Mouse (Mus musculus) forebrain, embryonic 10.5 days (tissue): ENCODE measurements around the gene 1700023F06Rik. TPM values are rescaled to one million over a fixed set of nuclear protein-coding genes. Genes with fewer than 3 reads are reported as not detected.

Experiments used
- DNase-seq: peaks from one replicate; pipeline ENCODE4 v3.0.0-alpha.2; 2017; ENCODE audit warnings: low spot score; ENCODE audit errors: extremely low spot score
- H3K27ac ChIP-seq: fragments of 300-500 bp; sonication (generic); 2 replicates; pipeline ENCODE4 v1.5.1; 2016; ENCODE audit warnings: mild to moderate bottlenecking
- H3K27me3 ChIP-seq: fragments of 300-500 bp; sonication (generic); 2 replicates; pipeline ENCODE4 v1.6.1; 2016; ENCODE audit warnings: mild to moderate bottlenecking; ENCODE audit not compliant: poor library complexity, severe bottlenecking
- H3K36me3 ChIP-seq: fragments of 300-500 bp; sonication (generic); replicated peaks from 2 replicates; pipeline ENCODE4 v1.6.1; 2016; ENCODE audit warnings: mild to moderate bottlenecking, moderate library complexity
- H3K4me1 ChIP-seq: fragments of 300-500 bp; sonication (generic); 2 replicates; pipeline ENCODE4 v1.6.1; 2016
- H3K4me3 ChIP-seq: fragments of 300-500 bp; sonication (generic); 2 replicates; pipeline ENCODE4 v1.5.1; 2016; ENCODE audit warnings: mild to moderate bottlenecking, moderate library complexity
- H3K9me3 ChIP-seq: fragments of 300-500 bp; sonication (generic); 2 replicates; pipeline ENCODE4 v1.6.1; 2016; ENCODE audit warnings: mild to moderate bottlenecking, moderate library complexity
- WGBS: fragments of 180-500 bp; shearing (Covaris S2); methylation state at CpG from one replicate; pipeline ENCODE4 v1.1.7; 2016; 5-methylcytosine and 5-hydroxymethylcytosine counted together
- polyA plus RNA-seq: library from polyadenylated mRNA; unstranded; fragments of >200 nt; fragmentation: Nextera tagmentation; extraction: Ambion mirVana; gene quantifications from 2 replicates; pipeline ENCODE4 v1.2.1, GENCODE M21; 2016

Gene 1700023F06Rik
- polyA plus RNA-seq, 1 experiment from 2014 or later = 0.21 TPM

GRCm38 (mm10) chr11:103175688-103176442 lies 32.5 kb downstream of the 1700023F06Rik start:
- H3K4me3 ChIP-seq = no peak overlapping the region
- no peak for DNase-seq
- H3K36me3 ChIP-seq = no peaks in the 10 kb centered on the region
- no peaks in the 10 kb centered on the region for H3K9me3 ChIP-seq
- WGBS = 83% methylated on average over 14 of the region's 14 CpGs
- H3K27me3 ChIP-seq = peaks cover 66% of the 10 kb centered on the region
- peaks cover 16% of the 10 kb centered on the region for H3K4me1 ChIP-seq
- H3K27ac ChIP-seq = no peak overlapping the region

GRCm38 (mm10) chr11:103174891-103175391 lies 33.4 kb downstream of the 1700023F06Rik start:
- Histone ChIP-seq H3K27ac (0 out of 2 replicates have a peak overlapping the region, but pooled peaks have one; percentile 35), H3K27me3 (peaks cover 73% of the 10 kb centered on the region), H3K9me3 (no peaks in the 10 kb centered on the region)

DNA sequence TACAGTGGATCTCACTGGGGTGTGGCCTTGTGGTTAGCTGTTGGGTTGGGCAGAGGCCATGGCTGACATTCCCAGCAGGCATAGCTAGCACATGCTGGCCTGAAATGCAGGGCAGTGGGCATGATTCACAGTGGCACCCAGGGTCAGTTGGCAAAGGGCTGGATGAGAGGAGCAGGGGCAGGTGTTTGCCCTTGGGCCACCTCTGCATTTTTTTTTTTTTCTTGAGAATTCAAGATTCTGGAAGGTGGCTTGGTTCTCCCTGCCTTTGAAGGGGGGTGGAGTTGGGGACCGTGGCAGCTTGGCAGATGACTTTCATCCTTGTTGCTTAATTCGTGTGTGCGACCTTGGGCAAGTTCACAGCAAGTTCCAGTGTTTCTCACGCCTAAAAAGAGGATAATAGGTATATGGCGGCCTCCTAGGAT lies 33.9 kb downstream of the 1700023F06Rik start:
- peaks cover 73% of the 10 kb centered on the region for H3K27me3 ChIP-seq
- no peak for DNase-seq
- no peaks in the 10 kb centered on the region for H3K9me3 ChIP-seq
- WGBS = 76% methylated on average over 5 of the region's 5 CpGs
- H3K36me3 ChIP-seq = no peaks in the 10 kb centered on the region
- H3K4me1 ChIP-seq = peaks cover 24% of the 10 kb centered on the region
- no peak overlapping the region for H3K4me3 ChIP-seq
- H3K27ac ChIP-seq = 0 out of 2 replicates have a peak overlapping the region, but pooled peaks have one; percentile 35

More at GRCm38 (mm10) chr11:103174891-103175391, 33.4 kb downstream of the 1700023F06Rik start:
- DNase-seq = no peak
- no peak overlapping the region for H3K4me3 ChIP-seq
- 63% methylated on average over 8 of the region's 8 CpGs for WGBS
- H3K4me1 ChIP-seq = peaks cover 24% of the 10 kb centered on the region
- no peaks in the 10 kb centered on the region for H3K36me3 ChIP-seq

DNA sequence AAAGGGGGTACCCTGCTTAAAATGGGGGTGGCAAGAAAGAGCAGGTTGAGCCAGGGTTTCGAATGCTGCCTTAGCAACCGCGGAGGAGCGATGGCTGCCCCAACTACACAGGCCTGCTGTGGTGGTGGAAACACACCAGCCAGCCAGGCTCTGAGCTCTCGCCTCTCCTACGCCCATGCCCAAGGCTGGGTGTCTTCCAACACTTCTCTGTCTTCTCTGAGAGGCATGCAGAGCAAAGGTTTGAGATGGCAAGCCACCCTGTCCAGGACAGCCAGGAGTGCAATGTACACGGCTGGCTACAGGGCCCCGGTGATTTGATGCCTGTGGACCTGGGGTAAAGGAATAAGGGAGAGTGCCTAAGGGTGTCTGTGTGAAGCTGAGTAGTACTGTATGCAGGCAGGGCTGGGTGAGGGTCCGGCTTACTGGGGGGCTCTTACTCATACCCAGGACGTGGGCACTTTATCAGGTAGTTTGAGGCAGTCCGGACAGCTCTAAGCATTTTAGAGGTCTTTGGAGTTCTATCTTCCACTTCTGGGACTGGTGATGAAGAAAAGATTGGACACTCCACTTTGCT lies 34.5 kb downstream of the 1700023F06Rik start:
- Histone ChIP-seq H3K4me3 (no peak overlapping the region), H3K9me3 (no peaks in the 10 kb centered on the region), H3K27ac (no peak overlapping the region), H3K36me3 (no peaks in the 10 kb centered on the region), H3K27me3 (peaks cover 74% of the 10 kb centered on the region), H3K4me1 (peaks cover 24% of the 10 kb centered on the region)
- DNase-seq = no peak
- WGBS = 90% methylated on average over 11 of the region's 11 CpGs

DNA sequence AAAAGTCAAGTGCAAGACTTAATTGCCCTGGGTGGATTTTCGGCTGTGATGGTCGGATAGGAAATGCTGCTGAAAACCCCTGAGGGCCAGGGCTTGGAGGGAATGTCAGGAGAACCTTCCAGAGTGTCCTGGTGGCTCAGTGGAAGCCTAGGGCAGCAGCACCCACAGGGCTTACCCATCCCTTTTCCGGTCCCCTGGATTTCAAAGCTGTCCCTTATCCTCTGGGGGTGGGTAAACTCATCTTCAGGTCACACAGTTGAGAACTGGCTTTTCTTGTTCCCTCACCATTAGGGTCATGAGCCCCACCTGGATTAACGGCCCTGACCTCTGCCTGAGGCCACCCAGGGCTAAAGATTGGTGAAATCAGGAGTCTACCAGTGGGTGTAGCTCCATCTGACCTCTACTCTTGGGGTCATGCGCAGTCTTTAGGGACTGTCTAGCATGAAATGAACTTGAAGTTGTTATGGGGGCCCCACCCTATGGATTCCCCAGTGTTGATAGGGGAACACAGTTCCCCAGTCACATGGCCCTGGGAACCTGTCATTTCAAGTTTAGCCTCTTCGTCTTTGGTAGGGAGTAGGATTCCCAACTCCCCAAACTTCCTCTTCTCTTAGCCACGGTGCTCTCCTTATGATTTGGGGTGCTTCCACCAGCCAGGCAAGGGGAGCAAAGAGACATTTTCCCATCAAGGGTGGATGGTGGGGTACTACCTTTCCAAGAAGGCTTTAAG lies 35.2 kb downstream of the 1700023F06Rik start:
- H3K4me1 ChIP-seq = peaks cover 24% of the 10 kb centered on the region
- no peaks in the 10 kb centered on the region for H3K9me3 ChIP-seq
- WGBS = 84% methylated on average over 7 of the region's 7 CpGs
- H3K27me3 ChIP-seq = peaks cover 73% of the 10 kb centered on the region
- no peak overlapping the region for H3K27ac ChIP-seq
- no peaks in the 10 kb centered on the region for H3K36me3 ChIP-seq
- DNase-seq = no peak
- no peak overlapping the region for H3K4me3 ChIP-seq

- no peak overlapping the region for H3K4me3 ChIP-seq
- peaks cover 24% of the 10 kb centered on the region for H3K4me1 ChIP-seq
- no peaks in the 10 kb centered on the region for H3K9me3 ChIP-seq
- no peaks in the 10 kb centered on the region for H3K36me3 ChIP-seq
- H3K27me3 ChIP-seq = peaks cover 75% of the 10 kb centered on the region
- 72% methylated on average over 6 of the region's 6 CpGs for WGBS
- H3K27ac ChIP-seq = no peak overlapping the region
- no peak for DNase-seq
Measured at GRCm38 (mm10) chr11:103172392-103173040, 35.8 kb downstream of the 1700023F06Rik start.

DNA sequence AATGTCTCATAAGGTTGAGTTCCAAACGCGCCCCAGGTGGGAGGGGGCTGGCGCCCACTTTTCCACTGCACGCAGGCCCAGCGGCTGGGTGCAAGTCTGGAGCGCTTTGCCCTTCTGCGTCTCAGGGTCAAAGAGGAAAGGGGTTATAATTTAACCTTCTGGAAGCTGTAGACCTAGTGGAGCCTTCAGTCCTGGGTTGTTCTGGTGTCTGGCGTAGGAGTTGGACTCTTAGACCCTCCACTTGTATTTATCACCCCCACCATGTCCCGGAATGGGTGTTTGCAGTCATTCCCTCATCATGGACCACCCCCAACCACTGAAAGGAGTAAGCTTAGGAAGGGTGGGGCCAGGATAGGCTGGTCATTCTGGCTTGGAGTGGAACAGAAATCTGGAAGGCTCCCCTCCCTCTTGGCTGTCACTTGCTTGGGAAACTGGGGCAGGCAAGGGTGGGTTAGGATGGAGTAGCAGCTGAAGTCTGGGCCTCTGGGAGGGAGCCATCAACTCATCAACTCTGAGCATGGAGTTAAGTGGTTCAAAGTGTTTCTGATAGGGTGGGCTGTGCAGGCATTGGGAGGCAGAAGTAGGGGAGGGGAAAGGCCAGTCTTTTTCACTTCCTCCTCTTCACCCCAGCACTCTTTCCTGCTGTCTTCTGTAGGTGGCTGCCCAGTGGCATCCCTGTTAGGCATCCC lies 36.5 kb downstream of the 1700023F06Rik start:
- H3K4me3 ChIP-seq = peak overlapping the region; percentile 72; the same call in 1 of the 2 replicates
- H3K4me1 ChIP-seq = peaks cover 24% of the 10 kb centered on the region
- 52% methylated on average over 9 of the region's 9 CpGs for WGBS
- H3K36me3 ChIP-seq = no peaks in the 10 kb centered on the region
- H3K27me3 ChIP-seq = peaks cover 78% of the 10 kb centered on the region
- no peak for DNase-seq
- H3K9me3 ChIP-seq = no peaks in the 10 kb centered on the region
- H3K27ac ChIP-seq = no peak overlapping the region

- Histone ChIP-seq H3K36me3 (no peaks in the 10 kb centered on the region), H3K4me3 (peak overlapping the region; percentile 72), H3K4me1 (peaks cover 24% of the 10 kb centered on the region), H3K27me3 (peaks cover 78% of the 10 kb centered on the region), H3K27ac (peak overlapping the region; percentile 62), H3K9me3 (no peaks in the 10 kb centered on the region)
- DNase-seq = no peak
- WGBS = 4% methylated on average over 23 of the region's 23 CpGs
Measured at GRCm38 (mm10) chr11:103171286-103171620, 37.1 kb downstream of the 1700023F06Rik start.

DNA sequence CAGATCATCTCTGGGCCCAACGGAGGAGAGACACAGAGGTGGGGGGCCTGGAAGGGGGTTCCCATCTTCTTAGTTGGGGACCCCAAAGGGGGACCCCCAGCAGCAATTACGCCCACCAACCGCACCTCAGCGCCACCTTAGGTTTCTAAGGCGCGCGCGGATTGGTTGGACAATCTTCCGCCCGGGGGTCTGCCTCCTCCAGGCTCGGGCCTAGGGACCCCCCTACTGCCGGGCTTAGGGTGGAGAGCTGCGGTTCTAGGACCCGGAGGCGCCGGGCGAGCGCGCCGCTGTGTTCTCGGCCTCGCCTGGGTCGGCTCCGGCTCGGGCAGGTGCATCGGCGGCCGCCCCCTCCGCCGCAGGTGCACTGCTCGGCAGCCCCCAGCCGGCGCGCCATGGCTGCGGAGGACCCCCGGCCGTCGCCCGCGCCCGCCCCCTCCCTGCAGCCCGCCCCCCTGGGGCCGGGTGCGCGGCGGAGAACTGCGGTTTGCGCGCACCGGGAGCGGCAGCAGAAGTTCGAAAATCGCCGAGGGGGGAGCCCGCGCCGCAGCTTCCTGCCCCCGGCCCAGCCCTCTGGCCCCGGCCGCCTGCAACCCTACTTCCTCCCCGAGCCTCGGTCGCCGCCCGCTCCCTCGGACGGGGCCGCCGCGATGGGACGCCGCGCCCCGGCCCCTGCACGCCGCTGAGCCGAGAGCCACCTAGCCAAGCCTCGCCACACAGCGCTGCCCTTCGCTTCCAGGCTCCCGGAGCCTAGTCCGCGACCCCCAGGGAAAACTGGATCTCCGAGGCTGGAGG lies 37.7 kb downstream of the 1700023F06Rik start, which contains the start of gene Fmnl1:
Gene Fmnl1 (plus strand): TSS at position 614 of the 792 bp plus-strand sequence.
- WGBS = under 1% methylated on average over 73 of the region's 84 CpGs
- peaks cover 24% of the 10 kb centered on the region for H3K4me1 ChIP-seq
- H3K27me3 ChIP-seq = peaks cover 78% of the 10 kb centered on the region
- no peak for DNase-seq
- no peaks in the 10 kb centered on the region for H3K9me3 ChIP-seq
- peak within 1 kb of the TSS; percentile 72 for H3K4me3 ChIP-seq
- no peaks in the 10 kb centered on the region for H3K36me3 ChIP-seq
- peak within 1 kb of the TSS; percentile 62 for H3K27ac ChIP-seq

DNA sequence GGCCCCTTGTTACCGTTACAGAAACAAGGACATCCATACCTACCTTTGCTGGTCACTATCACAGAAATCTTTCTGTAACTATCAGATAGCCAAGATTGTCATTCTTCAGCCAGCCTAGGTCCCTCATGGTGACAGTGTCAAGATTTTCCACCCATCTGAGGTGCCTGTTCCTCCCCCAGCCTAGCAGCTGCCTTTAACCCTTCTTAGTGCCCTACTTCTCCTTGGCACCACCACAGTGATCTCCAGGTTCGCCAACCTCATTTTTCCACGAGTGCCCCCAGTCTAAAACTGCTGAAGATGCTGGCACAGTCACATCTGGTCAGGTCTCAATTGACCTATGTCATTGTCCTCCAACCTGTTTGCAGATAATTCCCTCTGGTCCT lies 38.3 kb downstream of the 1700023F06Rik start:
- H3K36me3 ChIP-seq = no peaks in the 10 kb centered on the region
- no peaks in the 10 kb centered on the region for H3K9me3 ChIP-seq
- peaks cover 23% of the 10 kb centered on the region for H3K4me1 ChIP-seq
- H3K4me3 ChIP-seq = peak overlapping the region; percentile 72
- WGBS = 59% methylated on average over 3 of the region's 3 CpGs
- H3K27me3 ChIP-seq = peaks cover 78% of the 10 kb centered on the region
- H3K27ac ChIP-seq = no peak overlapping the region
- no peak for DNase-seq

DNA sequence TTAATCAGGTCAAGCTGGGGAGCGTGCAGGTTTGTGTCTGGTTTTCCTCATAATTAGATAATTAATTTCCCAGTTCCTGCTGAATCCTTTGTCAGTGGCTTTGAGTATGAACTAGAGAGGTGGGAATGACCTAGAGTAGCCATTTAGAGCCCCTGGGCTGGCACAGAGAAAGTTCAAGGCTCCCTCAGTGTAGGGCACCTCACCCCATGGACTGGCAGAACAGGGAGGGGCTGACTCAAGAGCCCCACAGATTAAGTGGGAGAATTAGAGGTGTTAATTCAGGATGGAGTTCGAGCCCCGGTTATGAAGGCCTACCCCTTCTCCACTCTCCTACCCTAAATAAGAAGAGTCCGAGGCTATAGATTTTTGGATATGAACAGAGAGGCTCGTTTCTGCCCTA lies 38.7 kb downstream of the 1700023F06Rik start:
- Histone ChIP-seq H3K27ac (no peak overlapping the region), H3K27me3 (peaks cover 73% of the 10 kb centered on the region), H3K9me3 (no peaks in the 10 kb centered on the region), H3K4me3 (no peak overlapping the region), H3K36me3 (no peaks in the 10 kb centered on the region), H3K4me1 (peaks cover 19% of the 10 kb centered on the region)
- WGBS = 87% methylated on average over 5 of the region's 5 CpGs
- DNase-seq = no peak
